Mouse (Mus musculus) midbrain, postnatal 0 days (tissue): Measurements from ENCODE around the gene Fam126a. TPM values are rescaled to one million over a fixed set of nuclear protein-coding genes. Genes with fewer than 3 reads are reported as not detected.

Experiments used
- ATAC-seq: fragments of 200-750 bp; cut with Nextera tagmentation; 2 replicates; pipeline ENCODE4 v1.8.0; 2017; ENCODE audit warnings: moderate number of reproducible peaks, mild to moderate bottlenecking, moderate TSS enrichment, moderate library complexity; ENCODE audit not compliant: low FRiP score
- DNase-seq: peaks from one replicate; pipeline ENCODE4 v3.0.0-alpha.2; 2015; ENCODE audit warnings: low spot score
- H3K27ac ChIP-seq: fragments of 300-500 bp; sonication (generic); 2 replicates; pipeline ENCODE4 v1.5.1; 2014; ENCODE audit warnings: low read depth, mild to moderate bottlenecking, low read length, mixed read lengths
- H3K27me3 ChIP-seq: fragments of 300-500 bp; sonication (generic); 2 replicates; pipeline ENCODE4 v1.6.1; 2014; ENCODE audit warnings: low read length, control low read depth, mixed read lengths; ENCODE audit not compliant: insufficient read depth
- H3K36me3 ChIP-seq: fragments of 300-500 bp; sonication (generic); 2 replicates; pipeline ENCODE4 v1.6.1; 2014; ENCODE audit warnings: low read length, control low read depth, mixed read lengths; ENCODE audit not compliant: insufficient read depth
- H3K4me1 ChIP-seq: fragments of 300-500 bp; sonication (generic); 2 replicates; pipeline ENCODE4 v1.6.1; 2014; ENCODE audit warnings: mild to moderate bottlenecking, control low read depth, antibody characterized with exemption, low read length, mixed read lengths; ENCODE audit not compliant: insufficient read depth
- H3K4me2 ChIP-seq: fragments of 300-500 bp; sonication (generic); 2 replicates; pipeline ENCODE4 v1.6.1; 2014; ENCODE audit warnings: low read depth, mild to moderate bottlenecking, low read length, mixed read lengths; ENCODE audit not compliant: poor library complexity, severe bottlenecking
- H3K4me3 ChIP-seq: fragments of 300-500 bp; sonication (generic); 2 replicates; pipeline ENCODE4 v1.5.1; 2014; ENCODE audit warnings: low read depth, mild to moderate bottlenecking, low read length, moderate library complexity
- H3K9ac ChIP-seq: fragments of 300-500 bp; sonication (generic); replicated peaks from 2 replicates; pipeline ENCODE4 v1.6.1; 2014; ENCODE audit warnings: mild to moderate bottlenecking, low read length, moderate library complexity, mixed read lengths; ENCODE audit not compliant: poor library complexity, severe bottlenecking
- H3K9me3 ChIP-seq: fragments of 300-500 bp; sonication (generic); 2 replicates; pipeline ENCODE4 v1.6.1; 2016; ENCODE audit warnings: low read length, control low read depth
- CTCF ChIP-seq: IDR thresholded peaks from 2 replicates; pipeline ENCODE4 v1.5.1; 2016; ENCODE audit warnings: antibody characterized with exemption, mild to moderate bottlenecking
- WGBS: fragments of 180-500 bp; shearing (Covaris S2); extraction: QIAGEN DNeasy Blood & Tissue Kit; methylation state at CpG from one replicate; pipeline ENCODE4 v1.1.7; 2014; 5-methylcytosine and 5-hydroxymethylcytosine counted together
- polyA plus RNA-seq: library from polyadenylated mRNA; unstranded; fragments of >200 nt; fragmentation: Nextera tagmentation; extraction: Ambion mirVana; gene quantifications from 2 replicates; pipeline ENCODE4 v1.2.1, GENCODE M21; 2015
- total RNA-seq: library from RNA; depleted of rRNA; stranded (reverse); fragments of >200 nt; gene quantifications from 2 replicates; pipeline ENCODE4 v1.2.3, GENCODE M21; 2014

Gene Fam126a
- total and polyA plus RNA-seq, 2 experiments from 2014 or later: 19.7 to 23.7 TPM

GRCm38 (mm10) chr5:23994231-23994630 lies 36.3 kb downstream of the Fam126a start:
- TF ChIP-seq CTCF: no peak
- H3K4me3 ChIP-seq: no peak overlapping the region
- H3K9me3 ChIP-seq: no peaks in the 10 kb centered on the region
- no peak overlapping the region for H3K4me2 ChIP-seq
- 82% methylated on average over 2 of the region's 2 CpGs for WGBS
- H3K9ac ChIP-seq: no peak overlapping the region
- H3K36me3 ChIP-seq: no peaks in the 10 kb centered on the region
- DNase-seq (no peak), ATAC-seq (no peak)
- H3K4me1 ChIP-seq: peaks cover 4% of the 10 kb centered on the region; the same call in 1 of the 2 replicates
- no peaks in the 10 kb centered on the region for H3K27me3 ChIP-seq
- no peak overlapping the region for H3K27ac ChIP-seq

DNA sequence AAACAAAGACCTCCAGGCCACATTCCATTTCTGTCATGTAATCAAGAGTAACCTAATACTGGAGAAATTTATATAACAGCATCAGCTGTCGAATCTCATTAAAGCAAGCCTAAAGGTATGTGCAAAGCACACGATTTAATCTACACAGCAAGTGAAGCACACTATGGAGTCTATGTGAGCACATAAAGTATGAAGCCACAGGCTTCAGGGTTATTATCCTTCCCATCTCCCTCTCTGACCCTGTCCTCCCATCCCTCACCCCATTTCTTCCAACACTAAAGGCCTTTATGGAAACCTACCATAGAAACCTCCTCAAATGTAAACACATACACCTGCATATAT lies 37.0 kb downstream of the Fam126a start:
- Histone ChIP-seq H3K4me1 (peaks cover 4% of the 10 kb centered on the region; the same call in 1 of the 2 replicates), H3K27ac (peak overlapping the region; percentile 62; the same call in 1 of the 2 replicates), H3K36me3 (no peaks in the 10 kb centered on the region), H3K4me2 (no peak overlapping the region), H3K4me3 (no peak overlapping the region), H3K9ac (no peak overlapping the region), H3K27me3 (no peaks in the 10 kb centered on the region), H3K9me3 (no peaks in the 10 kb centered on the region)
- TF ChIP-seq CTCF: no peak
- 11% methylated on average over 2 of the region's 2 CpGs for WGBS
- DNase-seq (no peak), ATAC-seq (no peak)

- no peaks in the 10 kb centered on the region for H3K36me3 ChIP-seq
- WGBS: 20% methylated on average over 5 of the region's 5 CpGs
- H3K4me1 ChIP-seq: peaks cover 4% of the 10 kb centered on the region; the same call in 1 of the 2 replicates
- no peak overlapping the region for H3K4me2 ChIP-seq
- 0 out of 2 replicates have a peak, but pooled peaks have one; percentile 27 for ATAC-seq
- no peak overlapping the region for H3K9ac ChIP-seq
- H3K27me3 ChIP-seq: no peaks in the 10 kb centered on the region
- H3K27ac ChIP-seq: peak overlapping the region; percentile 62; the same call in 1 of the 2 replicates
- no peak overlapping the region for H3K4me3 ChIP-seq
- peak; percentile 54 for DNase-seq
- TF ChIP-seq CTCF: no peak
- H3K9me3 ChIP-seq: no peaks in the 10 kb centered on the region
Observed at GRCm38 (mm10) chr5:23992876-23993552, 37.5 kb downstream of the Fam126a start.

GRCm38 (mm10) chr5:23990001-23990400 lies 40.5 kb downstream of the Fam126a start:
- TF ChIP-seq CTCF: no peak
- H3K4me1 ChIP-seq: peaks cover 4% of the 10 kb centered on the region; the same call in 1 of the 2 replicates
- no peak overlapping the region for H3K4me2 ChIP-seq
- H3K9me3 ChIP-seq: no peaks in the 10 kb centered on the region
- ATAC-seq (no peak), DNase-seq (peak; percentile 12)
- no peak overlapping the region for H3K27ac ChIP-seq
- H3K27me3 ChIP-seq: no peaks in the 10 kb centered on the region
- 60% methylated on average over 3 of the region's 3 CpGs for WGBS
- no peak overlapping the region for H3K9ac ChIP-seq
- peaks cover 5% of the 10 kb centered on the region for H3K36me3 ChIP-seq
- no peak overlapping the region for H3K4me3 ChIP-seq

DNA sequence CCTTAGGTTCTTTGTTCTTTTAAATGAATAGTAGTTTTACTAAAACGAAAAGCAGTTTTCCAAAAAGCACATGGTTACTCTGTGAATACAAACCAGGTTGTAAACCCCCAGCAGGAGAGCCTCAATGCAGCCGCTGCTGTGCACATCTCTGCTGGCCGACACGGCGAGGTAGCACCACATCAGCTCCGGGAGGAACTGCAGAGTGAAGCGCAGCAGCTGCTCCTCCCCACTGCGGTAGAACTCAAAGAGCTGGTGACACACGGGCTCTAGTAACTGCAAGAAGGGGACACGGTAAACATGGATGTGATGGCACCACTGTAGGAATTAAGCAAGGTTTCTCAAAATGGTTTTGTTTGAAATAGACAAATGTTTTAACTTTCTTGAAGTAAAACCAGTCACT lies 42.7 kb downstream of the Fam126a start:
- DNase-seq (no peak), ATAC-seq (no peak)
- Histone ChIP-seq H3K4me3 (no peak overlapping the region), H3K4me1 (peaks cover 2% of the 10 kb centered on the region; the same call in 1 of the 2 replicates), H3K9me3 (no peaks in the 10 kb centered on the region), H3K36me3 (peaks cover 11% of the 10 kb centered on the region), H3K27me3 (no peaks in the 10 kb centered on the region), H3K27ac (no peak overlapping the region), H3K9ac (no peak overlapping the region), H3K4me2 (no peak overlapping the region)
- WGBS: 71% methylated on average over 10 of the region's 10 CpGs
- TF ChIP-seq CTCF: no peak

- ATAC-seq (no peak), DNase-seq (no peak)
- TF ChIP-seq CTCF: no peak
- WGBS: 93% methylated on average over 1 of the region's 1 CpGs
- Histone ChIP-seq H3K4me1 (no peaks in the 10 kb centered on the region), H3K4me2 (no peak overlapping the region), H3K9me3 (no peaks in the 10 kb centered on the region), H3K9ac (no peak overlapping the region), H3K4me3 (no peak overlapping the region), H3K27ac (no peak overlapping the region), H3K27me3 (no peaks in the 10 kb centered on the region), H3K36me3 (peaks cover 24% of the 10 kb centered on the region)
Observed at GRCm38 (mm10) chr5:23982081-23982480, 48.4 kb downstream of the Fam126a start.
